Mouse (Mus musculus) layer of hippocampus, postnatal 14 days (tissue): ENCODE results near the gene Rala. TPM values are rescaled to one million over a fixed set of nuclear protein-coding genes. Genes with fewer than 3 reads are reported as not detected.
"Not testable (repeated sequence)": the region's sequence is repeated elsewhere in the genome, so short reads cannot be mapped to it uniquely, and the experiment has no call there.

Experiments used
- DNase-seq, 2 experiments: peaks; one replicate each; pipeline ENCODE4 v3.0.0; 2021 to 2022; ENCODE audit warnings: low spot score in 2 of 2, mixed read lengths in 1 of 2
- long read RNA-seq, 2 experiments: library from polyadenylated mRNA; stranded (forward); transcript quantifications; one replicate each; pipeline ENCODE4 v2.0.0; 2021
- total RNA-seq, 2 experiments: library from RNA; stranded (reverse); gene quantifications; 2 replicates each; pipeline ENCODE4 v1.2.3; 2021

Rala gene
- total RNA-seq, result 10 to 100 TPM; 86.1 to 87.7 TPM
- long read RNA-seq, experiment 1, transcript Rala-201 (5 exons, 2,688 nt), result major isoform, 95 of 103 reads
- long read RNA-seq, experiment 1, partial matches to known transcripts, result 1 of 103 reads
- long read RNA-seq, experiment 1, other reads (novel, unspliced or antisense), result 7 of 103 reads
- long read RNA-seq, experiment 2, transcript Rala-201 (5 exons, 2,688 nt), result major isoform, 143 of 167 reads
- long read RNA-seq, experiment 2, partial matches to known transcripts, result 20 of 167 reads
- long read RNA-seq, experiment 2, other reads (novel, unspliced or antisense), result 4 of 167 reads

- peak; percentile 91 to 96 for DNase-seq
These were observed at the start of gene Rala for GRCm38 (mm10) chr13:17944078-17944917. Gene Rala (minus strand): TSS chr13:17944239.

- DNase-seq, result no peak
These were observed 49.4 kb upstream of the Rala start for GRCm38 (mm10) chr13:17993515-17993847.

GRCm38 (mm10) chr13:17992697-17993514 lies 48.9 kb upstream of the Rala start, which contains the start of gene Yae1d1:
Gene Yae1d1 (minus strand): TSS chr13:17993349.
- DNase-seq, result peak; percentile 88 to 92

- no peak for DNase-seq
These were observed 48.0 kb upstream of the Rala start for GRCm38 (mm10) chr13:17992009-17992408.

GRCm38 (mm10) chr13:17983194-17983593 lies 39.2 kb upstream of the Rala start:
- DNase-seq, result peak; percentile 52 to 60

GRCm38 (mm10) chr13:17982634-17983033 lies 38.6 kb upstream of the Rala start:
- DNase-seq, result no peak

- DNase-seq, result no peak
These were observed 33.1 kb upstream of the Rala start for GRCm38 (mm10) chr13:17976854-17977739.

GRCm38 (mm10) chr13:17975891-17976290 lies 31.9 kb upstream of the Rala start:
- DNase-seq, result no peak

- DNase-seq, result no peak
These were observed 31.4 kb upstream of the Rala start for GRCm38 (mm10) chr13:17975457-17975856.

GRCm38 (mm10) chr13:17974734-17975133 lies 30.7 kb upstream of the Rala start:
- DNase-seq, result no peak

GRCm38 (mm10) chr13:17960613-17961012 lies 16.6 kb upstream of the Rala start:
- DNase-seq, result no peak

GRCm38 (mm10) chr13:17954282-17954681 lies 10.2 kb upstream of the Rala start:
- no peak for DNase-seq

GRCm38 (mm10) chr13:17950581-17950980 lies 6.5 kb upstream of the Rala start:
- DNase-seq, result not testable (repeated sequence)

GRCm38 (mm10) chr13:17949555-17949954 lies 5.5 kb upstream of the Rala start:
- DNase-seq, result no peak

GRCm38 (mm10) chr13:17943306-17944077 lies 547 bp downstream of the Rala start:
- DNase-seq, result peak; percentile 15 to 35

GRCm38 (mm10) chr13:17942338-17942737 lies 1.7 kb downstream of the Rala start:
- no peak for DNase-seq

- no peak for DNase-seq
These were observed 36.7 kb downstream of the Rala start for GRCm38 (mm10) chr13:17907309-17907708.

- no peak for DNase-seq
These were observed 42.6 kb downstream of the Rala start for GRCm38 (mm10) chr13:17901474-17901873.

- DNase-seq, result no peak
These were observed 43.4 kb downstream of the Rala start for GRCm38 (mm10) chr13:17900641-17901040.

GRCm38 (mm10) chr13:17897040-17897439 lies 47.0 kb downstream of the Rala start:
- DNase-seq, result no peak
